Mouse (Mus musculus): ENCODE data around the gene Cep89. TPM values are rescaled to one million over a fixed set of nuclear protein-coding genes. Genes with fewer than 3 reads are reported as not detected.

Cep89 gene
- polyA plus RNA-seq, 1 experiment = 17.2 TPM

DNA sequence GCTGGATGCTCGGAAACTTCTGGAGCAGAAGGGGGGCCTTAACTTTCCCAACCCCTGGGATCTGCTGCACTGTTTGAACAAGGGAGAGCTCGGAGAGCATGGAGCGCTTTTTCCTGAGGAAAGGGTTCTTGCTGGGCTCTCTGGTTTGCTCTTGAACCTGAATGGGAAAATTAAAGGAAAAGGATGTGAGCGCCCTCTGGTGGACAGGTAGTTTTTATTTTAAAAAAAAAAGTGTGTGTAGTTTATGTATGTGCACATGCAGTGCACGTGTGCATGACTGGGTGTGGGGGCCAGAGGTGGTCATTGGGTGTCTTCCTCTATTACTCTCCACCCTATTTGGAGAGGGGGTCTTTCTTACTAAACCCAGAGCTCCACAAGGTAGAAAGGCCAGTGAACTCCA is 3.9 kb upstream of the Cep89 start:
- TF ChIP-seq CTCF (IDR thresholded peaks at IDR 0.05; ENCODE audit: borderline replicate concordance, insufficient read depth, low read depth, low read length) (no peak), POLR2A (IDR thresholded peaks at IDR 0.05; ENCODE audit: borderline replicate concordance, insufficient read depth, low read length) (no peak)
- H3K4me1 ChIP-seq (ENCODE audit: control insufficient read depth, insufficient read depth, low read length) = peaks cover 4% of the 10 kb centered on the region; the same call in 1 of the 2 replicates
- 53% methylated on average over 5 of the region's 5 CpGs for WGBS
- peak in 1 of 2 experiments; percentile 27 for DNase-seq
- no peaks in the 10 kb centered on the region for H3K27me3 ChIP-seq (ENCODE audit: control insufficient read depth, insufficient read depth, low read length)
- H3K4me3 ChIP-seq (replicated peaks; ENCODE audit: insufficient read depth, low read depth, low read length) = no peak overlapping the region
- no peak overlapping the region for H3K27ac ChIP-seq (ENCODE audit: insufficient read depth, low read length)

DNA sequence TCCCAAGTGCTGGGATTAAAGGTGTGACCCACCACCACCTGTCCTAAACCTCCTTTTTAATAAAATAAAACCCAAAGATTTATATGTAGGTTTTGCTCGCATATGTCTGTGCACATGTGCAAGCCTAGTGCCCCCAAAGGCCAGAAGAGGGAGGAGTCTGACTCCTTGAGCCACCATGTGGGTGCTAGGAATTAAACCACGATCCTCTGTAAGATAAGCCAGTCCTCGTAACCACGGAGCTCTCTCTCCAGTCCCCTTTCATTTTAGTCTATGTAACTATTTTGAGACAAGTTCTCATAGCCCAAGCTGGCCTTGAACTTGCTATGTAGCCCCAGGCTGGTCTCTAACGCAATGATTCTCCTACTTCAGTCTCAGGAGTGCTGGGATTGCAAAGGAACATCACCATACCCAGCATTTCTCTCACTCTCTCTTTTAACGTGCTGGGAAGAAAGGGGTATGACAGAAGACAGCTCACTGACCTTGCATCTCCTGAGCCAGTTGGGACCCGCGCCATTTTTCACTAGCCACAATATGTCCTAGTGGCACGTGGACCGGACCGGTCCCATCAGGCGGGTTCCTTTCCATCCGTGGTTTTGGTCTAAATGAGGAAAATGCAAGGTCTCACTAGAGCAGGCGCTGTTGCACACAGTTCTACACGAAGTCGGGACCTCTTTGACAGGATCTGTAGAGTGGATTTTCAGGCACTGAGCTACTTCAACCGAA is 940 bp upstream of the Cep89 start:
- TF ChIP-seq POLR2A (IDR thresholded peaks at IDR 0.05; ENCODE audit: borderline replicate concordance, insufficient read depth, low read length) = no peak
- TF ChIP-seq CTCF (IDR thresholded peaks at IDR 0.05; ENCODE audit: borderline replicate concordance, insufficient read depth, low read depth, low read length) = no peak
- peak overlapping the region; percentile 96 for H3K4me3 ChIP-seq (replicated peaks; ENCODE audit: insufficient read depth, low read depth, low read length)
- H3K4me1 ChIP-seq (ENCODE audit: control insufficient read depth, insufficient read depth, low read length) = peaks cover 6% of the 10 kb centered on the region; the same call in 1 of the 2 replicates
- DNase-seq = peak; percentile 35
- no peaks in the 10 kb centered on the region for H3K27me3 ChIP-seq (ENCODE audit: control insufficient read depth, insufficient read depth, low read length)
- no peak overlapping the region for H3K27ac ChIP-seq (ENCODE audit: insufficient read depth, low read length)
- WGBS = 12% methylated on average over 17 of the region's 17 CpGs

DNA sequence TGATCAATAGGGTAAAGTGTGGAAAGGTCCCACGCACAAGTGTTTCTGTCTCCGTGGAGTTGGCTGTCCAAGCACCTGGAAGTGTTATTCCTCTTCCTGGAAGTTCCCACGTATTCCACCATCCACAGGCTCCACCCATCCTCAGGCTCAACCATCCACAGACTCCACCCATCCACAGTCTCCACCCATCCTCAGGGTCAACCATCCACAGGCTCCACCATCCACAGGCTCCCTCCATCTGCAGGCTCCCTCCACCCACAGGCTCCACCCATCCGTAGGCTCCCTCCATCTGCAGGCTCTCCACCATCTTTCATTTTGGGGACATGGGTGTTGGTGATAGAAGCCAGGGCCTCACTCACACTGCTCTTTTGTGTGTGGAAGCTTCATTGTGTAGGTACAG is 4.3 kb downstream of the Cep89 start:
- TF ChIP-seq CTCF (IDR thresholded peaks at IDR 0.05; ENCODE audit: borderline replicate concordance, insufficient read depth, low read depth, low read length) = no peak
- TF ChIP-seq POLR2A (IDR thresholded peaks at IDR 0.05; ENCODE audit: borderline replicate concordance, insufficient read depth, low read length) = no peak
- Histone ChIP-seq H3K27ac (ENCODE audit: insufficient read depth, low read length) (no peak overlapping the region), H3K27me3 (ENCODE audit: control insufficient read depth, insufficient read depth, low read length) (no peaks in the 10 kb centered on the region), H3K4me1 (ENCODE audit: control insufficient read depth, insufficient read depth, low read length) (peaks cover 6% of the 10 kb centered on the region; the same call in 1 of the 2 replicates), H3K4me3 (replicated peaks; ENCODE audit: insufficient read depth, low read depth, low read length) (no peak overlapping the region)
- WGBS = 91% methylated on average over 4 of the region's 4 CpGs
- no peak for DNase-seq

DNA sequence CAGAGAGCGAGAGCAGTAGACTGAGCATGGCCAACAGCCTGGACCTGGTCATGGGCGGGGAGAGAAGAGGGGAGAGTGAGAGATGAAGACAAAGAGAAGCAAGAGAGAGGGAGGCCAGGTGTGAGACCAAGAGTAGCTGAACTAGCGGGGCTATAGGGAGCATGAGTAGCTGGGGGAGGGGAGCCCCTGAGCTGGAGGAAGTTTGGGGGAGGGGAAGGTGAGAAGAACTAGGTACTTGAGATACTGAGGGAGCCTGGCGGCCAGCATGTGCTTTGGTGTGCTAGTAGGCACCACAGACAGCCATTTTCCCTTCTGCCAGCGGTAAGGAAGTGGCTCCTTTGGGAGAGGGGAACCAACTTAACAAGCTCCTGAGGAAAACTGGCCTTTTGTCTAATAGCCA is 18.4 kb downstream of the Cep89 start:
- TF ChIP-seq POLR2A (IDR thresholded peaks at IDR 0.05; ENCODE audit: borderline replicate concordance, insufficient read depth, low read length) (no peak), CTCF (IDR thresholded peaks at IDR 0.05; ENCODE audit: borderline replicate concordance, insufficient read depth, low read depth, low read length) (no peak)
- DNase-seq = no peak
- H3K27ac ChIP-seq (ENCODE audit: insufficient read depth, low read length) = no peak overlapping the region
- no peaks in the 10 kb centered on the region for H3K4me1 ChIP-seq (ENCODE audit: control insufficient read depth, insufficient read depth, low read length)
- WGBS = 87% methylated on average over 5 of the region's 5 CpGs
- H3K4me3 ChIP-seq (replicated peaks; ENCODE audit: insufficient read depth, low read depth, low read length) = no peak overlapping the region
- H3K27me3 ChIP-seq (ENCODE audit: control insufficient read depth, insufficient read depth, low read length) = no peaks in the 10 kb centered on the region

DNA sequence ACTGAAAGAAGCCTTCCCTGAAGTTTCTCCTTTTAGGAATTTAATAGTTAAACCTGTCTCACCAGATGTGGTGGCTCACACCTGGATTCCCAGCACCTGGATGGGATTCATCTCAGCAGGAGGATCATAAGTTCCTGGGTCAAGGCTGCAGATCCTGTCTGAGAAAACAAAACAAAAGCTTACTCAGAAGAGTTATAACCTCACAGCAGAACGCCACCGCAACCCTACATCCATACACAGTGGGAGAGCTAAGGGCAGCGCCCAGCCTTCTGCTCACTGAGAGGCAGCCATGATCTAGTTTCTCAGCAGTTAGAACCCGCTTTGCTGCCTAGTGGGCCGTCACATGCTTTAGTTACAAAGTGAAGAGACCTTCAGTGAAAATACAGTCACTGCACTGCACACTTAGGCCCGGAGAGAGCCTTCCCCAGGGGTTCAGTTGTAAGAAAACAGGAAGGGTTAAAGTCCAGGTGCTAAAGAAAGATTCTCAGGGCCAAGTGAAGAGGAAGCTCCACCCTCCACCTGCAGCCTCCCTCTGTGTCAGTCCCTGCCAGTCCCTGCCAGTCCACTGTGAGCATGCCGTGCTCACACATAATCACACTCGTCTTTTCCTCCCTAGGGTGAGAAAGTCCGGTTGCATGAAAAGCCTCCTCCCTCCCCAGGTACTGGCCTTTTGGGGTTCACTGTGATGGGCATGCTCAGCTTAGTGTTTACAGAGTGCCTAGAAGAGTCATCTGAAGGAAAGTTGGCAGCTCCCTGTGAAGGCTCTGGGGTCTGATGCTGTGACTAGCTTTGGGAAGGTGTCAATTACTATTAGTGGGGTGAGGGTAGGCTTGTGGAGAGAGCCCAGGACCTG is 19.2 kb downstream of the Cep89 start:
- H3K27ac ChIP-seq (ENCODE audit: insufficient read depth, low read length) = no peak overlapping the region
- WGBS = 87% methylated on average over 9 of the region's 9 CpGs
- DNase-seq = no peak
- no peak for TF ChIP-seq POLR2A (IDR thresholded peaks at IDR 0.05; ENCODE audit: borderline replicate concordance, insufficient read depth, low read length)
- TF ChIP-seq CTCF (IDR thresholded peaks at IDR 0.05; ENCODE audit: borderline replicate concordance, insufficient read depth, low read depth, low read length) = no peak
- H3K27me3 ChIP-seq (ENCODE audit: control insufficient read depth, insufficient read depth, low read length) = no peaks in the 10 kb centered on the region
- H3K4me3 ChIP-seq (replicated peaks; ENCODE audit: insufficient read depth, low read depth, low read length) = no peak overlapping the region
- no peaks in the 10 kb centered on the region for H3K4me1 ChIP-seq (ENCODE audit: control insufficient read depth, insufficient read depth, low read length)

DNA sequence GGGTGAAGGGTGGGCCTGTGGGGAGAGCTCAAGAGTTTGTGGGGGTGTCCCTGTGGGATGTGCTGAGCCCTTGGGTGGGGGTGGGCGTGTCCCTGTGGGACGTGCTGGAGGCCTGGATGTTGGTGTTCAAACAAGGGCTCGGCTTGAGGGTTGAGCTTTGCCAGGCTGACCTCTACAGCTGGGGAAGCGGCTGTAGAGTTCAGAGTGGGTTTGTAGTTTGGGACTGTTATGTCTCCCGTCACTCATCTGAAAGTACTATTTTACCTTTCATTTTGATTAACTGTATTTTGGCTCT is 19.8 kb downstream of the Cep89 start:
- 88% methylated on average over 5 of the region's 5 CpGs for WGBS
- no peaks in the 10 kb centered on the region for H3K4me1 ChIP-seq (ENCODE audit: control insufficient read depth, insufficient read depth, low read length)
- DNase-seq = no peak
- no peak overlapping the region for H3K27ac ChIP-seq (ENCODE audit: insufficient read depth, low read length)
- no peaks in the 10 kb centered on the region for H3K27me3 ChIP-seq (ENCODE audit: control insufficient read depth, insufficient read depth, low read length)
- no peak overlapping the region for H3K4me3 ChIP-seq (replicated peaks; ENCODE audit: insufficient read depth, low read depth, low read length)
- no peak for TF ChIP-seq POLR2A (IDR thresholded peaks at IDR 0.05; ENCODE audit: borderline replicate concordance, insufficient read depth, low read length)
- no peak for TF ChIP-seq CTCF (IDR thresholded peaks at IDR 0.05; ENCODE audit: borderline replicate concordance, insufficient read depth, low read depth, low read length)

DNA sequence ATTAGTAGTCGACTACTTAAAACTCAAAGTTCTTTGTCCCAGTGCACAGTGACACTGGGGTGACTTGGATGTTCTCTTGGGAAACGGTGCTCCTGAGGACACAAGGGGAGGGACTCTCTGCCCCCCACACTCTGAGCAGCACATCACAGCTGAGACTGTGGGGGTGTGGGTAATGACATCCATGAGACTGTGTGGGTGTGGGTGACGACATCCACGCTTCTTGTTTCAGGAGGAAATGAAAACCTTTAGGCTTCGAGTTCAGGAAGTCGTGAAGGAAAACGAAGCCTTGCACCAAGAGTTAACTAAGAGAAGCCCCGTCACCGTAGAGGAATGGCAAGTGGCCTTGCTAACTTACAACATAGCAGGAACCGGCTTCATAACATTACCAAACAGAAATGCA is 26.2 kb downstream of the Cep89 start:
- no peaks in the 10 kb centered on the region for H3K4me1 ChIP-seq (ENCODE audit: control insufficient read depth, insufficient read depth, low read length)
- no peaks in the 10 kb centered on the region for H3K27me3 ChIP-seq (ENCODE audit: control insufficient read depth, insufficient read depth, low read length)
- DNase-seq = no peak
- WGBS = 94% methylated on average over 10 of the region's 10 CpGs
- no peak overlapping the region for H3K4me3 ChIP-seq (replicated peaks; ENCODE audit: insufficient read depth, low read depth, low read length)
- no peak overlapping the region for H3K27ac ChIP-seq (ENCODE audit: insufficient read depth, low read length)
- TF ChIP-seq CTCF (IDR thresholded peaks at IDR 0.05; ENCODE audit: borderline replicate concordance, insufficient read depth, low read depth, low read length) (no peak), POLR2A (IDR thresholded peaks at IDR 0.05; ENCODE audit: borderline replicate concordance, insufficient read depth, low read length) (no peak)

DNA sequence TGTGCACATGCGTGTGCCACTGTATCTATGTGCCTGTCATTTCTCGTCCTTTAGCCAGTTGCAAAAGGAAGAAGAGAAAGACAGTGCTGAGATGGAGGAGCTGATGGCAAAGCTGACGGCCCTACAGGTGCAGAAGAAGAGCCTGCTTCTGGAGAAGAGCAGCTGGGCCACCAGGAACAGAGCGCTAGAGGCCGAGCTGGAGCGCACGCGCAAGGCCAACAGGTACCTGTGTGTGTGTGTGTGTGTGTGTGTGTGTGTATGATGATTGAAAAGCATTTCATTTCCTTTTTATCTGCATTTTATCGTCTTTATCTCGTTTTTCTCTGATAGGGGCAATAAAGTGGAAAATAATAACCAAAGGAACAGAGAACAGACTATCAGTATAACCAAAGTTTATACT is 31.3 kb downstream of the Cep89 start:
- no peak for DNase-seq
- Histone ChIP-seq H3K4me3 (replicated peaks; ENCODE audit: insufficient read depth, low read depth, low read length) (no peak overlapping the region), H3K4me1 (ENCODE audit: control insufficient read depth, insufficient read depth, low read length) (no peaks in the 10 kb centered on the region), H3K27me3 (ENCODE audit: control insufficient read depth, insufficient read depth, low read length) (no peaks in the 10 kb centered on the region), H3K27ac (ENCODE audit: insufficient read depth, low read length) (no peak overlapping the region)
- no peak for TF ChIP-seq POLR2A (IDR thresholded peaks at IDR 0.05; ENCODE audit: borderline replicate concordance, insufficient read depth, low read length)
- no peak for TF ChIP-seq CTCF (IDR thresholded peaks at IDR 0.05; ENCODE audit: borderline replicate concordance, insufficient read depth, low read depth, low read length)
- WGBS = 93% methylated on average over 10 of the region's 10 CpGs
